ENCODE assay signal across 11 mouse cellular contexts in the genomic region with DNA sequence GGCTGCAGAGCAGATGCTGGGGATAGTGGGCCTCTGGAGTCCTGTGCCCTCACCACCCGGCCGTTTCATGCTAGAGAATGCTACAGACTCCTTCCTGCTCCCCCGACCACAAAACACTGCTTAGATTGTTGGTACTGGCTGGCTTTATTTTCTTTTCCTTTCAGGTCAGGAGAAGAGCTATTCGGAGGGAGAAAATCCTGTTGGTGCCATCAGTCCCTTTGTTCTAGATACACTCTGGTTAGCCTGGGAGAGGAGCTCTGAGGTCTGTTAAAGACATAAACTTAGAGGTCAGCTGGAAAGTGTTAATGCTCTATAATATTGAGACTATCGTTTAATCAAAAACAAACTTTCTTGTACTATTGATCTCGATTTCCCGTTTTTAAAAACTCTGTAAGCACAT. TPM values are rescaled to one million over a fixed set of nuclear protein-coding genes. Genes with fewer than 3 reads are reported as not detected.
DNase-seq lines count a peak whose midpoint lies in the region; ATAC-seq lines count a peak whose summit lies in the region.
"Had no signal": no experiment of that assay in that cellular context is flagged by ENCODE, and none has a peak within 500 bp of the region (broad histone marks: within the 10 kb centered on the region; RNA-seq: fewer than 3 reads in every experiment).

No protein-coding gene starts in this region.

- peaks cover 14% of the 10 kb centered on the region; the same call in 1 of the 2 replicates for H3K4me1 ChIP-seq in embryonic facial prominence, embryonic 14.5 days (ENCODE audit: control insufficient read depth, insufficient read depth, low read length)
- H3K4me1 ChIP-seq in hindbrain, embryonic 15.5 days (replicated peaks): peaks cover 51% of the 10 kb centered on the region
- H3K4me1 ChIP-seq in midbrain, embryonic 16.5 days (ENCODE audit: control insufficient read depth, insufficient read depth, low read length): peaks cover 39% of the 10 kb centered on the region

- H3K9ac ChIP-seq in embryonic facial prominence, embryonic 14.5 days (ENCODE audit: low read depth, low read length): 0 out of 2 replicates have a peak overlapping the region, but pooled peaks have one; percentile 1
- H3K9ac ChIP-seq in hindbrain, embryonic 15.5 days: peak overlapping the region; percentile 32; the same call in 1 of the 2 replicates
- H3K9ac ChIP-seq in midbrain, embryonic 16.5 days (ENCODE audit: low read depth, low read length): peak overlapping the region; percentile 45

- no peak overlapping the region for H3K4me3 ChIP-seq in embryonic facial prominence, embryonic 14.5 days (ENCODE audit: low read depth, low read length)
- H3K4me3 ChIP-seq in hindbrain, embryonic 15.5 days: no peak overlapping the region
- 0 out of 2 replicates have a peak overlapping the region, but pooled peaks have one; percentile 1 for H3K4me3 ChIP-seq in midbrain, embryonic 16.5 days (ENCODE audit: low read depth, low read length)

- H3K9me3 ChIP-seq in embryonic facial prominence, embryonic 14.5 days (ENCODE audit: control insufficient read depth, low read length): no peaks in the 10 kb centered on the region
- H3K9me3 ChIP-seq in hindbrain, embryonic 15.5 days: no peaks in the 10 kb centered on the region
- no peaks in the 10 kb centered on the region for H3K9me3 ChIP-seq in midbrain, embryonic 16.5 days (replicated peaks; ENCODE audit: control insufficient read depth, low read length, poor library complexity, severe bottlenecking)

- no peaks in the 10 kb centered on the region for H3K27me3 ChIP-seq in embryonic facial prominence, embryonic 14.5 days (replicated peaks; ENCODE audit: control insufficient read depth, insufficient read depth, low read length)
- no peaks in the 10 kb centered on the region for H3K27me3 ChIP-seq in hindbrain, embryonic 15.5 days
- no peaks in the 10 kb centered on the region for H3K27me3 ChIP-seq in midbrain, embryonic 16.5 days (ENCODE audit: control insufficient read depth, insufficient read depth, low read depth, low read length)

- DNase-seq in embryo, embryonic 11 days: peak; percentile 41
- DNase-seq in embryonic facial prominence, embryonic 14.5 days (ENCODE audit: low spot score): no peak
- no peak for DNase-seq in ovary, adult 18-20 months (ENCODE audit: low spot score)
- DNase-seq in kidney, postnatal 4 days: no peak
- DNase-seq in urinary bladder, adult 18-20 months (ENCODE audit: low spot score in 2 of 2): no peak
- DNase-seq: kidney, adult 9 months had no signal

- no peak overlapping the region for H3K27ac ChIP-seq in embryonic facial prominence, embryonic 14.5 days (replicated peaks; ENCODE audit: low read depth, low read length)
- H3K27ac ChIP-seq in hindbrain, embryonic 15.5 days (replicated peaks): no peak overlapping the region
- H3K27ac ChIP-seq in midbrain, embryonic 16.5 days (ENCODE audit: low read length): no peak overlapping the region

- 0 out of 2 replicates have a peak, but pooled peaks cover 5% of the 10 kb centered on the region for H3K36me3 ChIP-seq in embryonic facial prominence, embryonic 14.5 days (ENCODE audit: control insufficient read depth, insufficient read depth, low read length)
- 0 out of 2 replicates have a peak, but pooled peaks cover 4% of the 10 kb centered on the region for H3K36me3 ChIP-seq in hindbrain, embryonic 15.5 days
- no peaks in the 10 kb centered on the region for H3K36me3 ChIP-seq in midbrain, embryonic 16.5 days (ENCODE audit: control insufficient read depth, insufficient read depth, low read length)

- WGBS in embryonic facial prominence, embryonic 14.5 days: 24% methylated on average over 7 of the region's 7 CpGs
- 26% methylated on average over 7 of the region's 7 CpGs for WGBS in hindbrain, embryonic 15.5 days
- WGBS in midbrain, embryonic 16.5 days: 18% methylated on average over 7 of the region's 7 CpGs

- H3K4me2 ChIP-seq in embryonic facial prominence, embryonic 14.5 days (ENCODE audit: low read depth, low read length): no peak overlapping the region; the same call in 1 of the 2 replicates
- peak overlapping the region; percentile 34 for H3K4me2 ChIP-seq in hindbrain, embryonic 15.5 days
- H3K4me2 ChIP-seq in midbrain, embryonic 16.5 days (ENCODE audit: low read length): peak overlapping the region; percentile 38

- ATAC-seq in embryonic facial prominence, embryonic 14.5 days (ENCODE audit: low read depth): no peak
- ATAC-seq in hindbrain, embryonic 15.5 days (ENCODE audit: low FRiP score, low read depth): no peak
- ATAC-seq in midbrain, embryonic 16.5 days: no peak
- ATAC-seq: lung, postnatal 0 days had no signal

RNA-seq across cellular contexts. Expression of gene Rcbtb1, which starts 4.5 kb away (rescaled TPM):
- polyA plus RNA-seq in embryonic facial prominence, embryonic 14.5 days (2014; fragmentation: Nextera tagmentation; extraction: Ambion mirVana): 40.0 and 45.5 TPM in 2 replicates
- 49.7 and 52.5 TPM in 2 replicates for polyA plus RNA-seq in hindbrain, embryonic 15.5 days (2015; fragmentation: Nextera tagmentation; extraction: Ambion mirVana)
- polyA plus RNA-seq in midbrain, embryonic 16.5 days (2015; fragmentation: Nextera tagmentation; extraction: Ambion mirVana): 49.9 and 57.4 TPM in 2 replicates

RNA-seq across cellular contexts. Expression of gene Gm5142, which starts 26.9 kb away (rescaled TPM):
- not detected in 2 replicates for polyA plus RNA-seq in embryonic facial prominence, embryonic 14.5 days (2014; fragmentation: Nextera tagmentation; extraction: Ambion mirVana)
- not detected in 2 replicates for polyA plus RNA-seq in hindbrain, embryonic 15.5 days (2015; fragmentation: Nextera tagmentation; extraction: Ambion mirVana)
- polyA plus RNA-seq in midbrain, embryonic 16.5 days (2015; fragmentation: Nextera tagmentation; extraction: Ambion mirVana): not detected in 2 replicates
- polyA plus RNA-seq: heart, embryonic 16.5 days; lung, postnatal 0 days; thymus, postnatal 0 days had no signal

RNA-seq across cellular contexts. Expression of gene Gm6904, which starts 54.6 kb away (rescaled TPM):
- not detected in 2 replicates for polyA plus RNA-seq in embryonic facial prominence, embryonic 14.5 days (2014; fragmentation: Nextera tagmentation; extraction: Ambion mirVana)
- polyA plus RNA-seq in hindbrain, embryonic 15.5 days (2015; fragmentation: Nextera tagmentation; extraction: Ambion mirVana): not detected in 2 replicates
- polyA plus RNA-seq in midbrain, embryonic 16.5 days (2015; fragmentation: Nextera tagmentation; extraction: Ambion mirVana): not detected in 2 replicates
- polyA plus RNA-seq: heart, embryonic 16.5 days; lung, postnatal 0 days; thymus, postnatal 0 days had no signal
